Mouse (Mus musculus) embryonic fibroblast, embryonic 13.5 days (primary cell): ENCODE results near the gene Gm43951. TPM values are rescaled to one million over a fixed set of nuclear protein-coding genes. Genes with fewer than 3 reads are reported as not detected.

ENCODE experiments used
- H3K27ac ChIP-seq: 2 replicates; pipeline ENCODE4 v1.5.1; 2012; ENCODE audit warnings: low read length, control low read depth, inconsistent platforms; ENCODE audit not compliant: insufficient read depth
- H3K4me1 ChIP-seq: 2 replicates; pipeline ENCODE4 v1.6.1; 2011; ENCODE audit warnings: low read length; ENCODE audit not compliant: control insufficient read depth, insufficient read depth
- H3K4me3 ChIP-seq: 2 replicates; pipeline ENCODE4 v1.5.1; 2011; ENCODE audit warnings: mild to moderate bottlenecking, control low read depth, low read length; ENCODE audit not compliant: insufficient read depth
- CTCF ChIP-seq: IDR thresholded peaks from 2 replicates; pipeline ENCODE4 v1.5.1; 2011; ENCODE audit warnings: mild to moderate bottlenecking, control low read depth, low read length, moderate library complexity, borderline replicate concordance; ENCODE audit not compliant: insufficient read depth
- POLR2A ChIP-seq: IDR thresholded peaks from 2 replicates; pipeline ENCODE4 v1.6.1; 2011; ENCODE audit warnings: low read depth, mild to moderate bottlenecking, control low read depth, low read length, moderate library complexity
- polyA plus RNA-seq: library from polyadenylated mRNA; stranded (reverse); fragments of >200 nt; gene quantifications from 2 replicates; pipeline ENCODE4 v1.2.4, GENCODE M21; 2011; ENCODE audit warnings: low read depth; ENCODE audit not compliant: missing spikeins, insufficient read length

The Gm43951 gene
- polyA plus RNA-seq, 1 experiment: 1.1 TPM

DNA sequence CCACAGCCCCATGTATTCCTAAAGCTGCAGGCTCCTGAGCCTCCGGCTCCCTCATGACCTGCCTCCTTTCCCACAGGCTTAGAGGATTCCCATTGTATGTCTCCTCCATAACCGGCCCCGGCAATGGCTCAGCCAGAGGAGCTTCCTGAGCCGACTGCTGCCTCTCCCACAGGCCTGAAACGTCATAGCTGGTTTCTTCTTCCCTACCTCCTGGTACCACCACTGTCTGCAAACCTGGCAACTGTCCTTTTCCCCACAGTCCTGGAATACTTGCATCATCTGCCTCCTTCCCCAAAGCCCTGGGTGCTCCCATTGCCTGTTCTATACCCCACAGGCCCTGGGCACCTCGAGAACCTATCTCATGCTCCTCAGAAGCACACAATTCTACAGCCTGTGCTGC lies 1.4 kb downstream of the Gm43951 start:
- H3K27ac ChIP-seq: no peak overlapping the region
- H3K4me3 ChIP-seq: no peak overlapping the region
- TF ChIP-seq CTCF: no peak
- no peak for TF ChIP-seq POLR2A
- H3K4me1 ChIP-seq: no peaks in the 10 kb centered on the region

- H3K4me3 ChIP-seq: no peak overlapping the region
- TF ChIP-seq CTCF (no peak), POLR2A (no peak)
- H3K27ac ChIP-seq: no peak overlapping the region
- H3K4me1 ChIP-seq: no peaks in the 10 kb centered on the region
These were observed 3.2 kb downstream of the Gm43951 start for GRCm38 (mm10) chr11:72203440-72203839.

- no peak overlapping the region for H3K4me3 ChIP-seq
- TF ChIP-seq POLR2A (no peak), CTCF (no peak)
- no peak overlapping the region; the same call in 1 of the 2 replicates for H3K27ac ChIP-seq
- H3K4me1 ChIP-seq: no peaks in the 10 kb centered on the region
These were observed 10.1 kb downstream of the Gm43951 start for GRCm38 (mm10) chr11:72196506-72196905.

DNA sequence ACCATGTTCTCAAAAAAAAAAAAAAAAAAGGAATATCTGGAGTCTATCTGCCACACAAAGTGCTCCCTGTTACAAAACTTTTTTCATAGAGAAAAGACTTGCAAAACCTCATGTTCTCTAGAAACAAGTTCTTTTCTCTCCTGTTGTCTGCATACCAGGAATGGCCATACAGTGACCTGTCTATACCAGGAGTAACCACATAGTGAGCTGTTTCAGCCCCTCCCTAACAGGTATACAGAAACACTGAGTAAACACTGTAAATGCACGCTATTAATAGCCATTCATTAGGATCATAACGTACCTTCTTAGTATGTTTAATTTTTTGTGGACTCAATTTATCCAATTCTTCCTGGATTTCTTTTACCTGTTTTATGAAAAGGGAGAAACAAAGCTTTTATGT lies 12.4 kb downstream of the Gm43951 start:
- TF ChIP-seq CTCF (no peak), POLR2A (no peak)
- no peak overlapping the region for H3K4me3 ChIP-seq
- no peak overlapping the region for H3K27ac ChIP-seq
- no peaks in the 10 kb centered on the region for H3K4me1 ChIP-seq

DNA sequence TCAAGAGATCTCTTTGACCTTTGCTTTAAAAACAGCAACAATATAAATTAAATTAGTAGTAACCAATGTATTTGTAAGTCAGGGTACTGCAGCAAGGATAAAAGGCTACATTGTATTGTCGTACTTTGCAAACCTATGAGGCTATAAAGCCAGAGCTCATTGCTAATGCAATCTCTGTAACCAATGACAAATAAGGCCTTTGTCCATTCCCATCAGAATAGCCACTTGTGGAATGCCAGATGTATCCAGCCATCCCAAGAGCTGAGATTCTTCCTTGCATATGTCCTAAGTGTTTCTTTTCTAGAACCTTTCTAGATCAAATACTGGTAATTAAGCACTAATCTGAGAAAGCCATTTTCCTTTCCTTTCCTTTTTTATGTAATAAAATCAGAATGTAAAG lies 15.8 kb downstream of the Gm43951 start:
- no peak overlapping the region for H3K4me3 ChIP-seq
- TF ChIP-seq CTCF (no peak), POLR2A (no peak)
- no peak overlapping the region for H3K27ac ChIP-seq
- H3K4me1 ChIP-seq: no peaks in the 10 kb centered on the region

GRCm38 (mm10) chr11:72184252-72184651 lies 22.4 kb downstream of the Gm43951 start:
- TF ChIP-seq CTCF (no peak), POLR2A (no peak)

DNA sequence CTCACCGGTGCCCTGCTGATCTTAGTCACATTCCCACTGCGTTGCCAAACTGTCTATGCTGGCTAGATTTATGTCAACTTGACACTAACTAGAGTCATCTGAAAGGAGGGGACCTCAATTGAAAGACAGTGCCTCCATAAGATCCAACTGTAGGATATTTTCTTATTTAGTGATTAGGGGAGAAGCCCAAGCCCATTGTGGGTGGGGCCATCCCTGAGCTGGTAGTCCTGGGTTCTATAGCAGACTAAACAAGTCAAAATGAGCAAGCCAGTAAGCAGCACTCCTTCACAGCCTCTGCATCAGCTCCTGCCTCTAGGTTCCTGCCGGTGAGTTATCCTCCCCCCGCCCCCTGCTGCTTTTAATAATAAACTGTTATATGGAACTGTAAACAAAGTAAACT lies 25.5 kb downstream of the Gm43951 start:
- no peaks in the 10 kb centered on the region; the same call in 1 of the 2 replicates for H3K4me1 ChIP-seq
- no peak overlapping the region for H3K4me3 ChIP-seq
- TF ChIP-seq POLR2A (no peak), CTCF (no peak)
- no peak overlapping the region for H3K27ac ChIP-seq

More at GRCm38 (mm10) chr11:72184252-72184651, 22.4 kb downstream of the Gm43951 start:
- Histone ChIP-seq H3K4me1 (no peaks in the 10 kb centered on the region), H3K27ac (no peak overlapping the region), H3K4me3 (no peak overlapping the region)

DNA sequence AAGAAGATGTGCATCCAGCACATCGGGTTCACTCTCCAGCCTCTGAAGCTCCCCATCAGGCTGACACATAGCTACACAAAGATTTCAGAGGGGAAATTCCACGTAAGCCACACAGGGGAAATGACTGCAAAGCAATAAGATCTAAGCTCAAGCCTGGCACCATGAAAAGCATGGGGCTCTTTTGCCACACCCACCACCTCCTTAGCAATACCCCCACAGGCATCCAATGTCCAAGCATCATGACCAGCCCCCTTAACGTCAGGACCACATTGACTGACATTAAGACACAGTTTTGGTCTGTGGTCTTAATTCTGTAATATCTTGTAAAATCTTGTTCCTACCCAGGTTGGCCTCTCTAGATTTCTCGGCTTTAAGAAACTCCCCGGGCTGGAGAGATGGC lies 26.1 kb downstream of the Gm43951 start:
- H3K4me3 ChIP-seq: no peak overlapping the region
- H3K4me1 ChIP-seq: no peaks in the 10 kb centered on the region; the same call in 1 of the 2 replicates
- H3K27ac ChIP-seq: no peak overlapping the region
- TF ChIP-seq CTCF (no peak), POLR2A (no peak)

GRCm38 (mm10) chr11:72176553-72176952 lies 30.1 kb downstream of the Gm43951 start:
- Histone ChIP-seq H3K27ac (no peak overlapping the region), H3K4me3 (no peak overlapping the region)
- TF ChIP-seq POLR2A: no peak
- TF ChIP-seq CTCF: no peak

DNA sequence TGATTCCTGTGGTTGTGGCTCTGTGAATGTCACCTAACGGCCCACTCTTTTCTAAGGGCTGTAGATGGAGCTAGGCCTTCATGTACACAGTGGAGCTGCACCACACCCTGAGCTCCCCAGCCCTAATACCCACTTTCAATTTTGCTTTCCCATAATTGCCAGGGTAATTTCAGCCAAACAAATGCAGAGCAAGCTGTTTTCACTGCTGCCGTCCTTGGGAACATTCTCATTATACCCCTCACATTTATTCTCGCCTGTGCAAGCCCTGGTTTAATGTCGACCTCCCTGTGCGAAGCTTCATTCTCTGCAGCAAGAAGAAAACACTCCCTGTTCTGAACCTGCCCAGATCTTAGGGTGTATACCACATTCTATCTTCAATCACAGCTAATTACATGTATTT lies 30.7 kb downstream of the Gm43951 start:
- H3K4me1 ChIP-seq: no peaks in the 10 kb centered on the region; the same call in 1 of the 2 replicates
- no peak overlapping the region for H3K27ac ChIP-seq
- TF ChIP-seq POLR2A (no peak), CTCF (no peak)
- H3K4me3 ChIP-seq: no peak overlapping the region

More at GRCm38 (mm10) chr11:72176553-72176952, 30.1 kb downstream of the Gm43951 start:
- no peaks in the 10 kb centered on the region; the same call in 1 of the 2 replicates for H3K4me1 ChIP-seq

DNA sequence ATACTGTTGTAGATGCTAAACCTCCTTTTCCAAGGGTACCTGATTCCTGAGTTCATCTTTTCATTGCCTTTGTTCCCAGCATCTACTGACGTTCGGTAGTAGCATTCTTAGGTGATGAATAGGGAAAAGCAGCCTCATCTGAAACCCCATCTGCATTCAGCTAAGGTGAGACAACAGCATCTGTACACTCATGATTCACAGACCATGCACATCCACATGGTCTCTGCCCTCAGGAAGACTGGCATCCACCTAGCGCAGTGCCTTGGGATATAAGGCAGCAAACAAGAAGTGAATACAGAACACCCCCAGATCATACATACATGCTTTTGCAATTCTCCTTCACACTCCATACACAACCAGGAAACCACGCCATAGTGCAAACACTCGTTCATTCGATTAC lies 31.9 kb downstream of the Gm43951 start:
- Histone ChIP-seq H3K4me3 (no peak overlapping the region), H3K27ac (no peak overlapping the region), H3K4me1 (no peaks in the 10 kb centered on the region; the same call in 1 of the 2 replicates)
- no peak for TF ChIP-seq POLR2A
- no peak for TF ChIP-seq CTCF
